Mouse (Mus musculus) brain, adult 10 weeks (tissue): Measurements from ENCODE around the gene Ptp4a2. TPM values are rescaled to one million over a fixed set of nuclear protein-coding genes. Genes with fewer than 3 reads are reported as not detected.

Experiments
- polyA plus RNA-seq: library from polyadenylated mRNA; stranded (reverse); fragments of 350-450 nt; fragmentation: Illumina TruSeq; extraction: RNeasy Lipid Tissue Mini Kit (QIAGEN cat#74804); gene quantifications from one replicate; pipeline ENCODE4 v1.2.3, GENCODE M21; 2015; ENCODE audit warnings: low read depth, low replicate concordance

Gene Ptp4a2
- 159 TPM for polyA plus RNA-seq

GRCm38 (mm10) chr4:129810798-129811604 is at the start of gene Ptp4a2:
Gene Ptp4a2, plus strand, starts transcription at chr4:129811219.

Other genes with a start within 250 kb of the Ptp4a2 start
- gene Lck, start 237.6 kb upstream of the Ptp4a2 start, polyA plus RNA-seq = 2.3 TPM
- 1.2 TPM for gene Fam167b, start 232.7 kb upstream of the Ptp4a2 start, polyA plus RNA-seq
- gene Eif3i, start 210.6 kb upstream of the Ptp4a2 start, polyA plus RNA-seq = 229 TPM
- gene Tmem234, start 210.6 kb upstream of the Ptp4a2 start, polyA plus RNA-seq = 151 TPM
- gene Dcdc2b, start 197.0 kb upstream of the Ptp4a2 start, polyA plus RNA-seq = 5.6 TPM
- 33.5 TPM for gene Iqcc, start 192.1 kb upstream of the Ptp4a2 start, polyA plus RNA-seq
- gene Ccdc28b, start 187.3 kb upstream of the Ptp4a2 start, polyA plus RNA-seq = 55.4 TPM
- 33.5 TPM for gene Txlna, start 170.2 kb upstream of the Ptp4a2 start, polyA plus RNA-seq
- gene Kpna6, start 138.5 kb upstream of the Ptp4a2 start, polyA plus RNA-seq = 45.4 TPM
- 7.9 TPM for gene Tmem39b, start 114.4 kb upstream of the Ptp4a2 start, polyA plus RNA-seq
- 91.9 TPM for gene Khdrbs1, start 68.9 kb upstream of the Ptp4a2 start, polyA plus RNA-seq
- gene Spocd1, start 118.0 kb downstream of the Ptp4a2 start, polyA plus RNA-seq = not detected
- gene Adgrb2, start 173.7 kb downstream of the Ptp4a2 start, polyA plus RNA-seq = 176 TPM
- gene Col16a1, start 236.6 kb downstream of the Ptp4a2 start, polyA plus RNA-seq = 18.6 TPM